Mouse (Mus musculus) heart, postnatal 0 days (tissue): ENCODE results near the gene Shq1. TPM values are rescaled to one million over a fixed set of nuclear protein-coding genes. Genes with fewer than 3 reads are reported as not detected.

ENCODE experiments used
- ATAC-seq: fragments of 200-750 bp; cut with Nextera tagmentation; 2 replicates; pipeline ENCODE4 v1.8.0; 2017; ENCODE audit warnings: low read depth, moderate number of reproducible peaks, moderate library complexity; ENCODE audit not compliant: insufficient read depth
- DNase-seq: peaks from one replicate; pipeline ENCODE4 v3.0.0-alpha.2; 2016; ENCODE audit warnings: low spot score
- H3K27ac ChIP-seq: fragments of 300-500 bp; sonication (generic); 2 replicates; pipeline ENCODE4 v1.5.1; 2014; ENCODE audit warnings: low read depth, mild to moderate bottlenecking
- H3K27me3 ChIP-seq: fragments of 300-500 bp; sonication (generic); 2 replicates; pipeline ENCODE4 v1.6.1; 2014; ENCODE audit warnings: low read length, mixed read lengths; ENCODE audit not compliant: control insufficient read depth, insufficient read depth
- H3K36me3 ChIP-seq: fragments of 300-500 bp; sonication (generic); replicated peaks from 2 replicates; pipeline ENCODE4 v1.6.1; 2014; ENCODE audit warnings: low read length, mixed read lengths; ENCODE audit not compliant: control insufficient read depth, insufficient read depth
- H3K4me1 ChIP-seq: fragments of 300-500 bp; sonication (generic); 2 replicates; pipeline ENCODE4 v1.6.1; 2014; ENCODE audit warnings: antibody characterized with exemption; ENCODE audit not compliant: control insufficient read depth, insufficient read depth
- H3K4me2 ChIP-seq: fragments of 300-500 bp; sonication (generic); 2 replicates; pipeline ENCODE4 v1.6.1; 2014; ENCODE audit warnings: low read depth, mild to moderate bottlenecking, low read length, moderate library complexity
- H3K4me3 ChIP-seq: fragments of 300-500 bp; sonication (generic); 2 replicates; pipeline ENCODE4 v1.5.1; 2014; ENCODE audit warnings: low read depth, low read length
- H3K9ac ChIP-seq: fragments of 300-500 bp; sonication (generic); replicated peaks from 2 replicates; pipeline ENCODE4 v1.6.1; 2014; ENCODE audit warnings: low read depth, low read length, mixed read lengths
- H3K9me3 ChIP-seq: fragments of 300-500 bp; sonication (generic); replicated peaks from 2 replicates; pipeline ENCODE4 v1.6.1; 2016; ENCODE audit warnings: low read length; ENCODE audit not compliant: control insufficient read depth
- CTCF ChIP-seq: IDR thresholded peaks from 2 replicates; pipeline ENCODE4 v1.5.1; 2016; ENCODE audit warnings: antibody characterized with exemption, control low read depth, low read depth
- EP300 ChIP-seq: IDR thresholded peaks from 2 replicates; pipeline ENCODE4 v1.6.1; 2016; ENCODE audit warnings: antibody characterized with exemption, low read depth
- WGBS: fragments of 180-500 bp; shearing (Covaris S2); extraction: QIAGEN DNeasy Blood & Tissue Kit; methylation state at CpG from one replicate; pipeline ENCODE4 v1.1.7; 2014; 5-methylcytosine and 5-hydroxymethylcytosine counted together
- polyA plus RNA-seq: library from polyadenylated mRNA; unstranded; fragments of >200 nt; fragmentation: Nextera tagmentation; extraction: Ambion mirVana; gene quantifications from 2 replicates; pipeline ENCODE4 v1.2.1, GENCODE M21; 2015
- total RNA-seq: library from RNA; depleted of rRNA; stranded (reverse); fragments of >200 nt; gene quantifications from 2 replicates; pipeline ENCODE4 v1.2.3, GENCODE M21; 2014; ENCODE audit warnings: low replicate concordance

Gene Shq1
- total and polyA plus RNA-seq, 2 experiments from 2014 or later, result 1.4 to 5.1 TPM

- Histone ChIP-seq H3K9me3 (no peaks in the 10 kb centered on the region), H3K9ac (no peak overlapping the region), H3K36me3 (no peaks in the 10 kb centered on the region), H3K4me3 (no peak overlapping the region), H3K27ac (no peak overlapping the region), H3K27me3 (no peaks in the 10 kb centered on the region), H3K4me2 (no peak overlapping the region), H3K4me1 (no peaks in the 10 kb centered on the region)
- 41% methylated on average over 7 of the region's 7 CpGs for WGBS
- DNase-seq (peak; percentile 11), ATAC-seq (peak; percentile 43)
- TF ChIP-seq EP300 (no peak), CTCF (no peak)
Observed at GRCm38 (mm10) chr6:100538570-100538969, 132.4 kb downstream of the Shq1 start.

- no peaks in the 10 kb centered on the region for H3K4me1 ChIP-seq
- no peak overlapping the region for H3K9ac ChIP-seq
- TF ChIP-seq CTCF, result no peak
- no peak for TF ChIP-seq EP300
- 86% methylated on average over 6 of the region's 6 CpGs for WGBS
- no peak overlapping the region for H3K4me3 ChIP-seq
- no peaks in the 10 kb centered on the region for H3K9me3 ChIP-seq
- H3K27me3 ChIP-seq, result no peaks in the 10 kb centered on the region
- H3K4me2 ChIP-seq, result no peak overlapping the region
- DNase-seq (no peak), ATAC-seq (no peak)
- H3K27ac ChIP-seq, result no peak overlapping the region
- no peaks in the 10 kb centered on the region for H3K36me3 ChIP-seq
Observed at GRCm38 (mm10) chr6:100537987-100538386, 133.0 kb downstream of the Shq1 start.

GRCm38 (mm10) chr6:100537042-100537441, 133.9 kb downstream of the Shq1 start:
- no peaks in the 10 kb centered on the region for H3K36me3 ChIP-seq
- TF ChIP-seq EP300, result no peak
- TF ChIP-seq CTCF, result no peak
- no peak overlapping the region for H3K4me3 ChIP-seq
- no peak for ATAC-seq
- no peaks in the 10 kb centered on the region for H3K4me1 ChIP-seq
- no peak overlapping the region for H3K9ac ChIP-seq
- H3K27ac ChIP-seq, result no peak overlapping the region
- H3K9me3 ChIP-seq, result no peaks in the 10 kb centered on the region
- H3K27me3 ChIP-seq, result no peaks in the 10 kb centered on the region
- H3K4me2 ChIP-seq, result no peak overlapping the region
- no peak for DNase-seq
- 59% methylated on average over 5 of the region's 5 CpGs for WGBS

- Histone ChIP-seq H3K4me3 (no peak overlapping the region), H3K36me3 (no peaks in the 10 kb centered on the region), H3K27ac (no peak overlapping the region), H3K9me3 (no peaks in the 10 kb centered on the region), H3K9ac (no peak overlapping the region), H3K4me1 (no peaks in the 10 kb centered on the region), H3K4me2 (no peak overlapping the region), H3K27me3 (no peaks in the 10 kb centered on the region)
- WGBS, result 65% methylated on average over 7 of the region's 7 CpGs
- TF ChIP-seq EP300 (no peak), CTCF (no peak)
- no peak for ATAC-seq
- no peak for DNase-seq
Observed at GRCm38 (mm10) chr6:100533364-100533763, 137.6 kb downstream of the Shq1 start.

- no peak overlapping the region for H3K27ac ChIP-seq
- no peaks in the 10 kb centered on the region for H3K9me3 ChIP-seq
- H3K4me1 ChIP-seq, result no peaks in the 10 kb centered on the region
- H3K9ac ChIP-seq, result no peak overlapping the region
- no peak for ATAC-seq
- 81% methylated on average over 8 of the region's 8 CpGs for WGBS
- H3K27me3 ChIP-seq, result no peaks in the 10 kb centered on the region
- H3K36me3 ChIP-seq, result no peaks in the 10 kb centered on the region
- no peak overlapping the region for H3K4me2 ChIP-seq
- no peak for TF ChIP-seq CTCF
- TF ChIP-seq EP300, result no peak
- H3K4me3 ChIP-seq, result no peak overlapping the region
- DNase-seq, result no peak
Observed at GRCm38 (mm10) chr6:100532326-100532725, 138.6 kb downstream of the Shq1 start.

GRCm38 (mm10) chr6:100529673-100530072, 141.3 kb downstream of the Shq1 start:
- H3K36me3 ChIP-seq, result no peaks in the 10 kb centered on the region
- 0 out of 2 replicates have a peak, but pooled peaks cover 4% of the 10 kb centered on the region for H3K27me3 ChIP-seq
- no peak overlapping the region for H3K27ac ChIP-seq
- no peak for ATAC-seq
- no peak overlapping the region for H3K9ac ChIP-seq
- no peaks in the 10 kb centered on the region for H3K9me3 ChIP-seq
- TF ChIP-seq EP300 (no peak), CTCF (no peak)
- 0 out of 2 replicates have a peak, but pooled peaks cover 4% of the 10 kb centered on the region for H3K4me1 ChIP-seq
- no peak for DNase-seq
- H3K4me3 ChIP-seq, result no peak overlapping the region
- H3K4me2 ChIP-seq, result no peak overlapping the region
- WGBS, result 79% methylated on average over 3 of the region's 3 CpGs
